9 mouse cellular contexts compared by ENCODE assay signal in genomic region chr7:16843441-16844171, GRCm38 (mm10). TPM values are rescaled to one million over a fixed set of nuclear protein-coding genes. Genes with fewer than 3 reads are reported as not detected.
DNase-seq lines count a peak whose midpoint lies in the region.
"Had no signal": no experiment of that assay in that cellular context is flagged by ENCODE, and none has a peak within 500 bp of the region (broad histone marks: within the 10 kb centered on the region; RNA-seq: fewer than 3 reads in every experiment).

No protein-coding gene starts in this region.

- H3K36me3 ChIP-seq in limb, embryonic 10.5 days, result peaks cover 62% of the 10 kb centered on the region
- H3K36me3 ChIP-seq in midbrain, embryonic 10.5 days, result peaks cover 48% of the 10 kb centered on the region

- WGBS in limb, embryonic 10.5 days, result 2% methylated on average over 33 of the region's 33 CpGs
- 2% methylated on average over 33 of the region's 33 CpGs for WGBS in midbrain, embryonic 10.5 days

- peak overlapping the region; percentile 76 for H3K4me3 ChIP-seq in limb, embryonic 10.5 days
- H3K4me3 ChIP-seq in midbrain, embryonic 10.5 days, result peak overlapping the region; percentile 74

- no peaks in the 10 kb centered on the region for H3K27me3 ChIP-seq in limb, embryonic 10.5 days (ENCODE audit: low read depth, poor library complexity, severe bottlenecking)
- peaks cover 15% of the 10 kb centered on the region; the same call in 1 of the 2 replicates for H3K27me3 ChIP-seq in midbrain, embryonic 10.5 days (ENCODE audit: low read depth, poor library complexity, severe bottlenecking)
- H3K27me3 ChIP-seq: Patski had no signal

- peaks cover 53% of the 10 kb centered on the region for H3K4me1 ChIP-seq in limb, embryonic 10.5 days
- H3K4me1 ChIP-seq in midbrain, embryonic 10.5 days, result peaks cover 46% of the 10 kb centered on the region

- no peaks in the 10 kb centered on the region for H3K9me3 ChIP-seq in limb, embryonic 10.5 days (replicated peaks)
- no peaks in the 10 kb centered on the region for H3K9me3 ChIP-seq in midbrain, embryonic 10.5 days (replicated peaks)

- H3K27ac ChIP-seq in limb, embryonic 10.5 days, result peak overlapping the region; percentile 88
- peak overlapping the region; percentile 84 for H3K27ac ChIP-seq in midbrain, embryonic 10.5 days (replicated peaks)

- intact Hi-C loops in heart, postnatal 14 days (cut with DNase I), result no loop called here

- peak; percentile 45 to 46 for DNase-seq in cerebellum, postnatal 10 days
- no peak for DNase-seq in cerebellum, adult 11 months
- DNase-seq in embryo, embryonic 9.5 days (ENCODE audit: extremely low spot score), result peak; percentile 32
- peak; percentile 45 to 52 for DNase-seq in heart, postnatal 14 days
- peak; percentile 55 for DNase-seq in limb, embryonic 10.5 days (ENCODE audit: low spot score)
- peak; percentile 46 for DNase-seq in midbrain, embryonic 10.5 days (ENCODE audit: low spot score)
- DNase-seq in testis, postnatal 10 days (ENCODE audit: low spot score), result peak; percentile 46
- no peak for DNase-seq in c-Kit-positive CD71-positive TER-119-positive erythroid progenitor cells, embryonic 14.5 days (ENCODE audit: low spot score)

RNA-seq across cellular contexts. Expression of gene Prkd2, which starts 0.9 kb away (rescaled TPM):
- 10 to 100 TPM; 35.3 to 35.9 TPM for total RNA-seq in heart, postnatal 14 days (2021)
- 15.0 and 15.6 TPM in 2 replicates for polyA plus RNA-seq in limb, embryonic 10.5 days (2016; fragmentation: Nextera tagmentation; extraction: Ambion mirVana)
- polyA plus RNA-seq in midbrain, embryonic 10.5 days (2016; fragmentation: Nextera tagmentation; extraction: Ambion mirVana), result 11.1 and 11.8 TPM in 2 replicates

RNA-seq across cellular contexts. Expression of gene Fkrp, which starts 27.1 kb away (rescaled TPM):
- 10 to 100 TPM; 42.8 to 45.5 TPM for total RNA-seq in heart, postnatal 14 days (2021)
- polyA plus RNA-seq in limb, embryonic 10.5 days (2016; fragmentation: Nextera tagmentation; extraction: Ambion mirVana), result 27.2 and 33.1 TPM in 2 replicates
- polyA plus RNA-seq in midbrain, embryonic 10.5 days (2016; fragmentation: Nextera tagmentation; extraction: Ambion mirVana), result 28.3 and 32.9 TPM in 2 replicates

RNA-seq across cellular contexts. Expression of gene Strn4, which starts 27.9 kb away (rescaled TPM):
- total RNA-seq in heart, postnatal 14 days (2021), result 10 to 100 TPM; 65.3 to 69.1 TPM
- 130 and 145 TPM in 2 replicates for polyA plus RNA-seq in limb, embryonic 10.5 days (2016; fragmentation: Nextera tagmentation; extraction: Ambion mirVana)
- 108 and 137 TPM in 2 replicates for polyA plus RNA-seq in midbrain, embryonic 10.5 days (2016; fragmentation: Nextera tagmentation; extraction: Ambion mirVana)

RNA-seq across cellular contexts. Expression of gene Dact3, which starts 31.5 kb away (rescaled TPM):
- total RNA-seq in heart, postnatal 14 days (2021), result 10 to 100 TPM; 18.6 to 19.0 TPM
- polyA plus RNA-seq in limb, embryonic 10.5 days (2016; fragmentation: Nextera tagmentation; extraction: Ambion mirVana), result 7.0 and 8.2 TPM in 2 replicates
- polyA plus RNA-seq in midbrain, embryonic 10.5 days (2016; fragmentation: Nextera tagmentation; extraction: Ambion mirVana), result 1.9 and 2.2 TPM in 2 replicates

RNA-seq across cellular contexts. Expression of gene Gng8, which starts 48.0 kb away (rescaled TPM):
- under 1 TPM; 0.81 to 0.98 TPM for total RNA-seq in heart, postnatal 14 days (2021)
- polyA plus RNA-seq in limb, embryonic 10.5 days (2016; fragmentation: Nextera tagmentation; extraction: Ambion mirVana), result 15.4 and 18.5 TPM in 2 replicates
- polyA plus RNA-seq in midbrain, embryonic 10.5 days (2016; fragmentation: Nextera tagmentation; extraction: Ambion mirVana), result 5.4 and 8.5 TPM in 2 replicates

Comparison
In these comparisons a context has a peak if more than half of its experiments do, and no peak if none do; other contexts are left out.
1. DNase-seq: peak in cerebellum, postnatal 10 days (2 of 2), embryo, embryonic 9.5 days (single experiment), heart, postnatal 14 days (2 of 2), limb, embryonic 10.5 days (single experiment), midbrain, embryonic 10.5 days (single experiment) and testis, postnatal 10 days (single experiment); none in cerebellum, adult 11 months (single experiment) and c-Kit-positive CD71-positive TER-119-positive erythroid progenitor cells, embryonic 14.5 days (single experiment).